Mouse (Mus musculus) stomach, postnatal 0 days (tissue): ENCODE results near the gene Urm1. TPM values are rescaled to one million over a fixed set of nuclear protein-coding genes. Genes with fewer than 3 reads are reported as not detected.

Experiments
- ATAC-seq: fragments of 200-750 bp; cut with Nextera tagmentation; 2 replicates; pipeline ENCODE4 v1.8.0; 2017; ENCODE audit not compliant: low FRiP score, low TSS enrichment
- DNase-seq: peaks from one replicate; pipeline ENCODE4 v3.0.0-alpha.2; 2016; ENCODE audit warnings: low spot score
- H3K27ac ChIP-seq: fragments of 300-500 bp; sonication (generic); replicated peaks from 2 replicates; pipeline ENCODE4 v1.5.1; 2014; ENCODE audit warnings: mild to moderate bottlenecking, control low read depth
- H3K27me3 ChIP-seq: fragments of 300-500 bp; sonication (generic); 2 replicates; pipeline ENCODE4 v1.6.1; 2014; ENCODE audit warnings: low read length; ENCODE audit not compliant: control insufficient read depth, insufficient read depth
- H3K36me3 ChIP-seq: fragments of 300-500 bp; sonication (generic); 2 replicates; pipeline ENCODE4 v1.6.1; 2014; ENCODE audit warnings: low read length, mixed read lengths; ENCODE audit not compliant: control insufficient read depth, insufficient read depth
- H3K4me1 ChIP-seq: fragments of 300-500 bp; sonication (generic); replicated peaks from 2 replicates; pipeline ENCODE4 v1.6.1; 2014; ENCODE audit warnings: antibody characterized with exemption; ENCODE audit not compliant: control insufficient read depth, insufficient read depth
- H3K4me2 ChIP-seq: fragments of 300-500 bp; sonication (generic); replicated peaks from 2 replicates; pipeline ENCODE4 v1.6.1; 2014; ENCODE audit warnings: low read depth, mild to moderate bottlenecking, control low read depth, moderate library complexity
- H3K4me3 ChIP-seq: fragments of 300-500 bp; sonication (generic); 2 replicates; pipeline ENCODE4 v1.5.1; 2014; ENCODE audit warnings: low read depth, low read length, control low read depth
- H3K9ac ChIP-seq: fragments of 300-500 bp; sonication (generic); 2 replicates; pipeline ENCODE4 v1.6.1; 2014; ENCODE audit warnings: mild to moderate bottlenecking, low read length, control low read depth, mixed read lengths
- H3K9me3 ChIP-seq: fragments of 300-500 bp; sonication (generic); 2 replicates; pipeline ENCODE4 v1.6.1; 2016; ENCODE audit warnings: low read length; ENCODE audit not compliant: control insufficient read depth
- CTCF ChIP-seq: IDR thresholded peaks from 2 replicates; pipeline ENCODE4 v1.5.1; 2016; ENCODE audit warnings: antibody characterized with exemption, low read depth, mild to moderate bottlenecking, moderate library complexity
- EP300 ChIP-seq: optimal IDR thresholded peaks from 2 replicates; pipeline ENCODE3; 2016; ENCODE audit warnings: antibody characterized with exemption
- WGBS: fragments of 180-500 bp; shearing (Covaris S2); extraction: QIAGEN DNeasy Blood & Tissue Kit; methylation state at CpG from one replicate; pipeline ENCODE4 v1.1.7; 2014; 5-methylcytosine and 5-hydroxymethylcytosine counted together
- polyA plus RNA-seq: library from polyadenylated mRNA; unstranded; fragments of >200 nt; fragmentation: Nextera tagmentation; extraction: Ambion mirVana; gene quantifications from 2 replicates; pipeline ENCODE4 v1.2.1, GENCODE M21; 2015

Urm1 gene
- polyA plus RNA-seq, 1 experiment from 2014 or later: 16.2 TPM

DNA sequence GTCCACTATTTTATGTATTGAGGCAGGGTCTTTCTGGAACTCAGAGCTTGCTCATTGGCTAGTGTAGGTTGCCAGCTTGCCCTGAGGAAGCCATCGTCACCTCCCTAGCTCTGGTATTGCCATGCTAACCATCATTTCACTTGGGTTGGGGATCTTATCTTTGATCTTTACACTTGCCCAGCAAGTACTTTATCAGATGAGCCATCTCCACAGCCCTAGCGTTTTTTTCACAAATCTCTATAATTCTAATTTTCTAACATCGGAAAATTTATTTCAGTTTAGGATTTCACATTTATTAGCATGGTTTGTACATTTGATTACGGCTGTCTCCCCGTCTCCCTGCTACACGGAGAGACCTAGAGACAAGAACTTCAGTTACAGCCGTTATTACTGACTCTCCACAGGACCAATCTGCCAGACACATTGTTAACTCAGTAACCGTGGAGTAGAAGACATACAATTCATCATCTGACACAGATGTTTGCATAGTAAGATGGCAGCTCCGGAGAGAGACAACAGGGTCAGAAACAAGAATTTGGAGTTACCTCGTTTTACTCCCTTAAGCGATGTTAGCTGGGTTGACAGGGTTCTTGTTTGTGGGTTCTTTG is 6.5 kb downstream of the Urm1 start:
- Histone ChIP-seq H3K27ac (peak overlapping the region; percentile 71), H3K36me3 (no peaks in the 10 kb centered on the region), H3K4me2 (peak overlapping the region; percentile 58), H3K9me3 (no peaks in the 10 kb centered on the region), H3K4me1 (no peaks in the 10 kb centered on the region), H3K27me3 (no peaks in the 10 kb centered on the region), H3K4me3 (peak overlapping the region; percentile 96), H3K9ac (peak overlapping the region; percentile 47)
- TF ChIP-seq CTCF (no peak), EP300 (no peak)
- 7% methylated on average over 11 of the region's 11 CpGs for WGBS
- ATAC-seq: no peak
- no peak for DNase-seq

DNA sequence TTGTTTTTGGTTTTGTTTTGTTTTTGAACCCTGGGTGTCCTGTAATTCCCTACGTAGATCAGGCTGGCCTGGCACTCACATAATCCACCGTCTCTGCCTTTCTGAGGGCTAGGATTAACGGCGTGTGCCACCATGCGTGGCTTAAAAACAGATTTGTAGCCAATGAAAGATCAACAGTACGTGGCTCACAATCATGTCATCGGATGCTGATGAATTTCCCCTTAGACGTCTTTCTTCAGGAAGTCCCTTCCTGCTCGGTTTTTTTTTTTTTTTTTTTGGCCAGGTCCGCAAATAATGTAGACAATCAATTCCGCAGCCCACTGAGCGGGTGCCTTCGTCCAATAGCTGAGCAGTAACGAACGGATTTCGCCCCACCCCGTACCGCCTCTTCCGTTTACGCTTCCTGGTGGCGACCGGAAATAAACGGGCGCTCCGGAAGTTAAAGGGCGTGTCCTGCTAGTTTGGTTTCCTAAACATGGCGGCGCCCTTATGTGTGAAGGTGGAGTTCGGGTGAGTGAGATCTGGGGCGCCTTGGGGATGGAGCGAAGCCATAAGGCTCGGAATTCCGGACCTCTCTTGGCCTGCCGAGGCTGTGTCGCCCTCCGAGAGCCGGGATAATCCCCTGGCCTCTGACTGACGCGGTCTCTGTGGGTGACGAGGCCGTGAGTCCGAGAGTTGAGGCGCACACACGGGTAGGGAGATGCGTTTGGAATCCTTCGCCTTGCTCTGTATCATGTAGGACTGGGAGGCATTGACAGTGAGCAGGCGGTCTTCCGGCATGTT is 7.2 kb downstream of the Urm1 start:
- TF ChIP-seq EP300: no peak
- no peak for TF ChIP-seq CTCF

DNA sequence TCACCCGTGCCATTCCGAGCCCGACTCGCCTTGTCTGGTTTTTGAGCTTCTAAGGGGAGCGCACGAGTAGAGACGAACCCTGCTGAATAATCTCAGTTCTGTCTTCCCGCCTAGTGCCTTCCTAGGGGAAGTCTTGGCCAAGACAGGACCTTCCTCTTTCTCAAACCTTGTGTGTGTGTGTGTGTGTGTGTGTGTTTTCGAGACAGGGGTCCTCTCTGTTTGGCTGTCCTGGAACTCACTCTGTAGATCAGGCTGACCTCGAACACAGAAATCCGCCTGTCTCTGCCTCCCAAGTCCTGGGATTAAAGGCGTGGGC is 7.8 kb downstream of the Urm1 start:
- Histone ChIP-seq H3K27ac (0 out of 2 replicates have a peak overlapping the region, but pooled peaks have one; percentile 69), H3K9ac (peak overlapping the region; percentile 83), H3K4me3 (peak overlapping the region; percentile 96), H3K9me3 (no peaks in the 10 kb centered on the region), H3K4me2 (peak overlapping the region; percentile 77), H3K4me1 (no peaks in the 10 kb centered on the region), H3K36me3 (no peaks in the 10 kb centered on the region), H3K27me3 (no peaks in the 10 kb centered on the region)
- no peak for DNase-seq
- no peak for ATAC-seq
- 4% methylated on average over 12 of the region's 12 CpGs for WGBS
- no peak for TF ChIP-seq CTCF
- TF ChIP-seq EP300: no peak

More for the DNA sequence above, 7.2 kb downstream of the Urm1 start:
- Histone ChIP-seq H3K27ac (peak overlapping the region; percentile 71), H3K9ac (peak overlapping the region; percentile 83), H3K4me1 (no peaks in the 10 kb centered on the region), H3K4me2 (peak overlapping the region; percentile 77), H3K27me3 (no peaks in the 10 kb centered on the region), H3K9me3 (no peaks in the 10 kb centered on the region), H3K36me3 (no peaks in the 10 kb centered on the region), H3K4me3 (peak overlapping the region; percentile 96)
- ATAC-seq: peak; percentile 97
- under 1% methylated on average over 48 of the region's 48 CpGs for WGBS
- peak; percentile 97 for DNase-seq

DNA sequence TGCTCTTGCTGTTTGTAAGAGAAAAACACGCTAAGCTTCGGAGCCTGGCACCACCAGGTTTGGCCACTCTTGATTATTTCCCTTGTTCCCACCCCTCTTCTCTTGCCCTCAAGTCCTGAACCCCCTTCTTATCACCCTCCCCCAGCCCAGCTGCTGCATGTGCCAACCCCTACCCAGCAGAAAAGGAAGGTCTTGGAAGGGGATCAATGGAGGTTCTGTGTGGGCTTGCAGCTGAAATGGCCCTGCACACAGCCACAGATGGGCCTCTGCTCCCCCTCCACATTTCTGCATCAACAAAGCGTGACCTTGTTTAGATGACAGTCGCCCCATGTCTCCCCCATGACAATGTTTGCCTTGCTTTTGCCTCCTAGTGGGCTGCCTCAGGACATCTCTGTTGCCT is 11.2 kb downstream of the Urm1 start:
- Histone ChIP-seq H3K9me3 (no peaks in the 10 kb centered on the region), H3K4me3 (no peak overlapping the region), H3K9ac (no peak overlapping the region), H3K4me1 (no peaks in the 10 kb centered on the region), H3K4me2 (no peak overlapping the region), H3K27ac (no peak overlapping the region), H3K36me3 (no peaks in the 10 kb centered on the region), H3K27me3 (no peaks in the 10 kb centered on the region)
- ATAC-seq: no peak
- WGBS: 84% methylated on average over 4 of the region's 4 CpGs
- TF ChIP-seq EP300 (no peak), CTCF (no peak)
- no peak for DNase-seq

DNA sequence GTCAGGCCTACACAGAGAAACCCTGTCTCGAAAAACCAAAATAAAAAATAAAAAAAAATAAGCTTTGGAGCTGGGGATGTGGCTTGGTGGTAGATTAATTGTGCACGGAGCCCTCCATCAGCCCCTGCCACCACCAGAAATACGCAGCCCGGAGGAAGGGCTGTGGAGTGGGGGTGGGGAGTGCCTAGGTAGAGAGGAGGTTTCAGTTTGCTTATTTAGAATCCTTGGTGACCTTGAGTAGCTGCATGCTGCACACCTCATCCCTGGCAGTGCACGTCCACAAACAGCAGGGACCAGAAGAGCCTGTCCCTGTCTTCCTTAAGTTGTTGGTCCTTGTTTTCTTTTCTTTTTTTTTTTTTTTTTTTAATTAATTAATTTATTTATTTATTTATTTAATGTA is 13.9 kb downstream of the Urm1 start:
- H3K27me3 ChIP-seq: no peaks in the 10 kb centered on the region
- TF ChIP-seq CTCF: no peak
- no peak for TF ChIP-seq EP300
- 95% methylated on average over 5 of the region's 5 CpGs for WGBS

DNA sequence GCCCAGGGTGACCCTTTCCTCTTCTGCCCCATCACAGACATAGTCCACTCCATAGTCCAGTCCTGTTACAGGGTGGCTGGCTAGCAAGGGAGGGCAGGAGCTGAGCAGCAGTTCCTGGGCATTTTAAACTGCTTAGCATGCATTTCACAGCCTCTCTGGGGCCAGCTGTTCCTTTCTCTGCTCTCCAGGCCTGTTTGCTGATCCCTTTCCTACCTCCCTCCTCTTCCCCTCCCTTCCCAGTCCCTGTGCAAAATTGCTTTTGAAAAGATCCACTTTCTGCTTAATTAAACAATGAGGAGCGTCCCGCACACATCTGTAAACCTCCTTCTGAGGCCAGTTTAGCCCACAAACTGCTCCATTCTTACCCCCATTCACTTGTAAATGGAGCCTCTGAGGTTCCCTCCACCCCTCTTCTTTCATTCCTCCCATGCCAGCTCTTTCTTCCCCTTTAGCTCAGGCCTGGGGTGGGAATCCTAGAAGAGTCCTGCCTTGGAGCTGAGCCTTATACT is 15.6 kb downstream of the Urm1 start:
- no peak overlapping the region for H3K4me3 ChIP-seq
- peaks cover 4% of the 10 kb centered on the region; the same call in 1 of the 2 replicates for H3K36me3 ChIP-seq
- TF ChIP-seq EP300: no peak
- no peak for TF ChIP-seq CTCF
- 69% methylated on average over 2 of the region's 2 CpGs for WGBS
- no peak overlapping the region for H3K4me2 ChIP-seq
- H3K4me1 ChIP-seq: no peaks in the 10 kb centered on the region
- H3K27me3 ChIP-seq: no peaks in the 10 kb centered on the region
- no peak overlapping the region for H3K27ac ChIP-seq
- H3K9me3 ChIP-seq: no peaks in the 10 kb centered on the region
- H3K9ac ChIP-seq: no peak overlapping the region
- no peak for DNase-seq
- ATAC-seq: no peak

More for the DNA sequence above, 13.9 kb downstream of the Urm1 start:
- H3K4me2 ChIP-seq: no peak overlapping the region
- no peak for ATAC-seq
- H3K36me3 ChIP-seq: peaks cover 3% of the 10 kb centered on the region; the same call in 1 of the 2 replicates
- no peak overlapping the region for H3K4me3 ChIP-seq
- no peak overlapping the region for H3K27ac ChIP-seq
- no peak for DNase-seq
- no peaks in the 10 kb centered on the region for H3K4me1 ChIP-seq
- H3K9ac ChIP-seq: no peak overlapping the region
- no peaks in the 10 kb centered on the region for H3K9me3 ChIP-seq
